In genomic region chr3:137863330-137864123, GRCm38 (mm10) we compare ENCODE assay signal across 8 mouse cellular contexts. TPM values are rescaled to one million over a fixed set of nuclear protein-coding genes. Genes with fewer than 3 reads are reported as not detected.
DNase-seq lines count a peak whose midpoint lies in the region; ATAC-seq and TF ChIP-seq lines count a peak whose summit lies in the region.

No protein-coding gene starts in this region.

- no peak for ATAC-seq in hindbrain, embryonic 15.5 days (ENCODE audit: low FRiP score, low read depth)
- ATAC-seq in midbrain, embryonic 15.5 days (replicated peaks) = no peak

- peak overlapping the region; percentile 74 for H3K27ac ChIP-seq in liver, adult 2 months (replicated peaks; ENCODE audit: insufficient read depth, low read depth, low read length)
- H3K27ac ChIP-seq in brown adipose tissue, adult 24 weeks (replicated peaks; ENCODE audit: low read depth, low read length) = peak overlapping the region; percentile 87
- peak overlapping the region; percentile 97 for H3K27ac ChIP-seq in hindbrain, embryonic 15.5 days (replicated peaks)
- peak overlapping the region; percentile 97 for H3K27ac ChIP-seq in midbrain, embryonic 15.5 days

- DNase-seq in liver, adult 2 months (ENCODE audit: extremely low read depth, low read depth, low spot score) = no peak
- no peak for DNase-seq in liver
- no peak for DNase-seq in urinary bladder, postnatal 4 days (ENCODE audit: low spot score in 2 of 2)
- no peak for DNase-seq in right cerebral cortex, adult 2 months (ENCODE audit: low spot score in 2 of 2)
- DNase-seq in embryo, embryonic 10 days (ENCODE audit: low spot score) = no peak

- WGBS in liver, adult 2 months = 43% methylated on average over 22 of the region's 22 CpGs
- 32% methylated on average over 22 of the region's 22 CpGs for WGBS in hindbrain, embryonic 15.5 days
- 35% methylated on average over 22 of the region's 22 CpGs for WGBS in midbrain, embryonic 15.5 days

- peak overlapping the region; percentile 64 for H3K4me2 ChIP-seq in hindbrain, embryonic 15.5 days
- peak overlapping the region; percentile 59 for H3K4me2 ChIP-seq in midbrain, embryonic 15.5 days

- no peaks in the 10 kb centered on the region for H3K27me3 ChIP-seq in liver, adult 2 months (ENCODE audit: control insufficient read depth, insufficient read depth, low read length)
- H3K27me3 ChIP-seq in hindbrain, embryonic 15.5 days = no peaks in the 10 kb centered on the region
- no peaks in the 10 kb centered on the region for H3K27me3 ChIP-seq in midbrain, embryonic 15.5 days (replicated peaks)

- no peak for TF ChIP-seq CTCF in liver, adult 2 months (IDR thresholded peaks at IDR 0.05; ENCODE audit: low read depth, low read length)

- 0 out of 2 replicates have a peak, but pooled peaks cover 3% of the 10 kb centered on the region for H3K36me3 ChIP-seq in liver, adult 2 months (ENCODE audit: control insufficient read depth, insufficient read depth, low read length)
- H3K36me3 ChIP-seq in hindbrain, embryonic 15.5 days = no peaks in the 10 kb centered on the region
- H3K36me3 ChIP-seq in midbrain, embryonic 15.5 days (replicated peaks) = 0 out of 2 replicates have a peak, but pooled peaks cover 3% of the 10 kb centered on the region

- peaks cover 3% of the 10 kb centered on the region for H3K4me1 ChIP-seq in liver, adult 2 months (ENCODE audit: control insufficient read depth, insufficient read depth, low read length)
- H3K4me1 ChIP-seq in brown adipose tissue, adult 24 weeks (ENCODE audit: control insufficient read depth, insufficient read depth, insufficient read length, low read length) = no peaks in the 10 kb centered on the region
- peaks cover 23% of the 10 kb centered on the region for H3K4me1 ChIP-seq in hindbrain, embryonic 15.5 days (replicated peaks)
- peaks cover 17% of the 10 kb centered on the region for H3K4me1 ChIP-seq in midbrain, embryonic 15.5 days

- TF ChIP-seq POLR2A in liver, adult 2 months (IDR thresholded peaks at IDR 0.05; ENCODE audit: extremely low read depth, insufficient read depth, low read length) = no peak

- peak overlapping the region; percentile 69 for H3K4me3 ChIP-seq in liver, adult 2 months (ENCODE audit: insufficient read depth, low read depth, low read length)
- H3K4me3 ChIP-seq in brown adipose tissue, adult 24 weeks (ENCODE audit: insufficient read depth, low read depth, low read length) = peak overlapping the region; percentile 77
- H3K4me3 ChIP-seq in hindbrain, embryonic 15.5 days = peak overlapping the region; percentile 93
- peak overlapping the region; percentile 89 for H3K4me3 ChIP-seq in midbrain, embryonic 15.5 days

- no peaks in the 10 kb centered on the region for H3K9me3 ChIP-seq in hindbrain, embryonic 15.5 days
- no peaks in the 10 kb centered on the region for H3K9me3 ChIP-seq in midbrain, embryonic 15.5 days

- H3K79me2 ChIP-seq in liver, adult 2 months (ENCODE audit: control insufficient read depth, insufficient read depth, low read length) = no peaks in the 10 kb centered on the region

- H3K9ac ChIP-seq in liver, adult 2 months (ENCODE audit: low read depth, low read length) = peak overlapping the region; percentile 67
- peak overlapping the region; percentile 94 for H3K9ac ChIP-seq in hindbrain, embryonic 15.5 days
- peak overlapping the region; percentile 70 for H3K9ac ChIP-seq in midbrain, embryonic 15.5 days

RNA-seq across cellular contexts. Expression of gene H2afz, which starts 0.8 kb away (rescaled TPM):
- total RNA-seq in liver, adult 2 months (2014; rRNA removed) = 134 and 180 TPM in 2 replicates
- polyA plus RNA-seq in liver, adult 2 months (2012; rRNA removed) = 113 and 141 TPM in 2 replicates
- 131 and 134 TPM in 2 replicates for polyA plus RNA-seq in brown adipose tissue, adult 24 weeks (2012; ENCODE audit: insufficient read depth, insufficient read length, missing spikeins)
- polyA plus RNA-seq in hindbrain, embryonic 15.5 days (2015; fragmentation: Nextera tagmentation; extraction: Ambion mirVana) = 730 and 843 TPM in 2 replicates
- 694 and 721 TPM in 2 replicates for polyA plus RNA-seq in midbrain, embryonic 15.5 days (2015; fragmentation: Nextera tagmentation; extraction: Ambion mirVana)

RNA-seq across cellular contexts. Expression of gene Dnajb14, which starts 3.9 kb away (rescaled TPM):
- 5.9 and 6.2 TPM in 2 replicates for total RNA-seq in liver, adult 2 months (2014; rRNA removed)
- 2.2 and 2.9 TPM in 2 replicates for polyA plus RNA-seq in liver, adult 2 months (2012; rRNA removed)
- polyA plus RNA-seq in brown adipose tissue, adult 24 weeks (2012; ENCODE audit: insufficient read depth, insufficient read length, missing spikeins) = 14.1 and 14.4 TPM in 2 replicates
- polyA plus RNA-seq in hindbrain, embryonic 15.5 days (2015; fragmentation: Nextera tagmentation; extraction: Ambion mirVana) = 16.7 and 17.7 TPM in 2 replicates
- 15.8 and 16.7 TPM in 2 replicates for polyA plus RNA-seq in midbrain, embryonic 15.5 days (2015; fragmentation: Nextera tagmentation; extraction: Ambion mirVana)

RNA-seq across cellular contexts. Expression of gene Lamtor3, which starts 54.8 kb away (rescaled TPM):
- 24.5 and 26.8 TPM in 2 replicates for total RNA-seq in liver, adult 2 months (2014; rRNA removed)
- 10.8 and 11.1 TPM in 2 replicates for polyA plus RNA-seq in liver, adult 2 months (2012; rRNA removed)
- 52.1 and 57.9 TPM in 2 replicates for polyA plus RNA-seq in brown adipose tissue, adult 24 weeks (2012; ENCODE audit: insufficient read depth, insufficient read length, missing spikeins)
- 126 and 130 TPM in 2 replicates for polyA plus RNA-seq in hindbrain, embryonic 15.5 days (2015; fragmentation: Nextera tagmentation; extraction: Ambion mirVana)
- polyA plus RNA-seq in midbrain, embryonic 15.5 days (2015; fragmentation: Nextera tagmentation; extraction: Ambion mirVana) = 133 and 134 TPM in 2 replicates
